Mouse (Mus musculus): ENCODE measurements around the gene Mrnip.
A peak's percentile ranks its signal among the peaks of the same experiment; 100 is the strongest.

The Mrnip gene

GRCm38 (mm10) chr11:50227736-50228135 lies 53.5 kb downstream of the Mrnip start:
- DNase-seq: no peak

GRCm38 (mm10) chr11:50228772-50229171 lies 54.5 kb downstream of the Mrnip start:
- DNase-seq: no peak

DNA sequence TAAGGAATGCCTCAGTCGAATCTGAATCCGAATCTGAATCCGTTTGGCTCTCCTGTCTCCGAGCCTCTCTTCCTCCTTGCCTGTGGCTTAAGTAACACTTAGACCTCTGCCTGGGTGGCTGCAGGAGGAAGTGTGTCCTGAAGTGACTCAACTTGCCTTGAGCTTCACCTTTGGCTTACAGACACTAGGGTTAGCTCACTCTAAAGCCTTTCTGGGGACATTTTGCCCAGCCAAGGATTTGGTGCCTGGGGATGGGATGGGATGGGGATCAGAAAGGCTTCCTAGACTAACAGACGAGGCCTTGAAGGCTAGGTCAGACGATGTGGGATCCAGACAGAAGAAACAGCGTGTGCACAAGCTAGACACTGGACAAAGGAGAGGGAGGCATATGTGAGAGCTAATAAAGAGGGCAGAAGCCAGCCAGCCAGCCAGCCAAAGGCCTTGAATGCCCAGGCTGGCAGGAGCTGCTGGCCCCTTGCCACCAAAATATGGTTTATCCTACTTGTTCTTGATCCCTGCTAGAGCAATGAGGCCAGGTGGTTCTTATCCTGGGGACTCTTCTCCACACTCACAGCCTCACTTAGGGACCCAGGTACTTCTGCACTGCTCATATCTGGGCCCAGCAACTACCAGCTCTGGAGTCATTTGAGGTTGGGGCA lies 55.1 kb downstream of the Mrnip start:
- DNase-seq: no peak

DNA sequence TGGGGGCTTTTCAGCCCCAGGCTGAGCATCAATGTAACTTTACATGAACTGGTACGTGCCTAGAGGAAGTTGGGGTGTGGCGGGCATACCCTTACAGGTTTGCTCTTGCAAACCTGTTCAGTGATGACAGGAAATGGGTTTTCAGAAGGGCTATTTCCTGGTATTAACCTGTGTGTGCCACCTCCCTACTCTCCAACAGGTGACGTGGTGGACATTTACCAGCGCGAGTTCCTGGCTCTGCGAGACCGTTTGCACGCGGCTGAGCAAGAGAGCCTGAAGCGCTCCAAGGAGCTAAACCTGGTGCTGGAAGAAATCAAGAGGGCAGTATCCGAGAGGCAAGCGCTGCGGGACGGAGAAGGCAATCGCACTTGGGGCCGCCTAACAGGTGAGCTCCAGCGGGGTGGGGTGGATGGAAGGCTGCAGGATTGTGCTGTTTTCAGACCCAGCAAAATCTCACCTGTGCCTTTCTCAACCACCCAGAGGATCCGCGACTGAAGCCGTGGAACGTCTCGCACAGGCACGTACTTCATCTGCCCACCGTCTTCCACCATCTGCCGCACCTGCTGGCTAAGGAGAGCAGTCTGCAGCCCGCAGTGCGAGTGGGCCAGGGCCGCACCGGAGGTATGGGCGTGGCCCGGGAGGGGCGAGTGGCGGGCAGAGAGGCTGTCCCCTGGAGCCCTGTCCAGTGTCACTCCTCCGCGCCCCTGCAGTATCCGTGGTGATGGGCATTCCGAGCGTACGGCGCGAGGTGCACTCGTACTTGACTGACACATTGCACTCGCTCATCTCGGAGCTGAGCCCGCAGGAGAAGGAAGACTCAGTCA lies 56.4 kb downstream of the Mrnip start:
- no peak for DNase-seq

DNA sequence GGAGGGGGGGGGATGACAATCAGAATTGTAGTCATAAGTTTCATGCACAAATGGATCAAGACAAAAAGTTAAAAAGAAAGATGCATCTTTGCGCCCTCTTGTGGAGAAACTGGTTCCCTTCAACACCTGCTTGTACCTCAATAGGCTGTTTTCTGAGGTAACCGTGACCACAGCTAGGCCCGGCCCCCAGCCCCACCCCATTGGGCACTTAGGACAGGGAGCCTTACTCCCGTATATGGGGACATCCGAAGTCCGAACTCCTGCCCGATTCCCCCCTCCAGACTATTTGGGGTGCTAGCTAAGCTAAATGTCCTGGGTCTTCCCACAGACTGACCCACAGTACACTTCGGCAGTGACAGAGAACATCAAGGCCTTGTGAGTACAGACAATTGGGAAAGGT lies 57.2 kb downstream of the Mrnip start:
- DNase-seq: peak; percentile 81

DNA sequence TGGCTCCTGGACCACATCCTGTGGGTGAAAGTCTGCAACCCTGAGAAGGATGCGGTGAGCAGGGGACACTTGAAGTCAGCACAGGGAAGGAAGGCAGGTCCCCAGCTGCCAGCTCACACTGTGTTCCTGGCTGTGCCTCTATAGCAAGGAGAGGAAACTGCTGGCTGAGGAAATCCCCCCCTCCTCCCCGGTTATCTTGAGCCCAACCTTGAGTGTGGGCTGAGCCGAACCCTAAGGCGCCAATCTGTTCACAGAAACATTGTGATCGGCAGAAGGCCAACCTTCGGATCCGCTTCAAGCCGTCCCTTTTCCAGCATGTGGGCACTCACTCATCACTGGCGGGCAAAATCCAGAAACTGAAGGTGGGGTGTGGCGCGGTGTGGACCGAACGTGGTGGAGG lies 58.8 kb downstream of the Mrnip start:
- DNase-seq: no peak

DNA sequence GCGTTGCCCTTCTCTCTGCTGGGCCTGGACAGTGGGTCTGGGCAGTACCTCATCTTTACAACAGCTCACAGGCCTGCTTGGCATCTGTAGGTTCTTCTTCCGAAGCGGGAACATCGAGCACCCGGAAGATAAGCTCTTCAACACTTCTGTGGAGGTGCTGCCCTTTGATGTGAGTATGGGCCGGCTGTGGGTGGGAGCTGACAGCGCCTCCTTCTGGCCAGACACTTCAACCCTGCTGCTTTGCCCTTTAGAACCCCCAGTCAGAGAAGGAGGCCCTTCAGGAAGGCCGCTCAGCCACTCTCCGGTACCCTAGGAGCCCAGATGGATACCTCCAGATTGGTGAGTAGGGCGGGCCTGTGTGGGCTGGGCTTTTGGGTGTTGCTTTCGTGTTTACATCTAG lies 59.7 kb downstream of the Mrnip start:
- no peak for DNase-seq

DNA sequence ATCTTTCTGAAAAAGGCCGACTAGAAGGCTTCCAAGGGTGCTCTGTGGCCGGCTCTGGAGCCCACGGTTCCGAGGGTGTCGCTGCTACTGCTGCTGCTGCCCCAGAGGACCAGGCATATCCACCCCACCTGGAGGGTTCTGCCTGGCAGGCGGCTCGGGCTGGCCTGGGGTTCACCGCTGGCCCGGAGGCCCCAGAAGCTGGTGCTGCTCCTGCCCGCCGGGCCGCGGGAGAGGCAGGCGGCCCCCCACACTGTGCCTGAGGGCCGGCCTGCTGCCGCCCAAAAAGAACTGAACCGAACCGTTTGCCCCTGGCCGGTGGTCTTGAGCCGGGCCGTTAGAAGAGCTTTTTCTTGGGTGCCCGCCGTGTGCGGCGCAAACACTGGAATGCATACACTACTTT lies 60.4 kb downstream of the Mrnip start:
- no peak for DNase-seq

- DNase-seq: peak; percentile 92
These were observed 62.3 kb downstream of the Mrnip start for GRCm38 (mm10) chr11:50236540-50236936.

- no peak for DNase-seq
These were observed 62.9 kb downstream of the Mrnip start for GRCm38 (mm10) chr11:50236937-50237835.

GRCm38 (mm10) chr11:50238324-50238723 lies 64.1 kb downstream of the Mrnip start, which contains the start of gene Ltc4s:
TSS of gene Ltc4s (minus strand) at chr11:50238616.
- no peak for DNase-seq

DNA sequence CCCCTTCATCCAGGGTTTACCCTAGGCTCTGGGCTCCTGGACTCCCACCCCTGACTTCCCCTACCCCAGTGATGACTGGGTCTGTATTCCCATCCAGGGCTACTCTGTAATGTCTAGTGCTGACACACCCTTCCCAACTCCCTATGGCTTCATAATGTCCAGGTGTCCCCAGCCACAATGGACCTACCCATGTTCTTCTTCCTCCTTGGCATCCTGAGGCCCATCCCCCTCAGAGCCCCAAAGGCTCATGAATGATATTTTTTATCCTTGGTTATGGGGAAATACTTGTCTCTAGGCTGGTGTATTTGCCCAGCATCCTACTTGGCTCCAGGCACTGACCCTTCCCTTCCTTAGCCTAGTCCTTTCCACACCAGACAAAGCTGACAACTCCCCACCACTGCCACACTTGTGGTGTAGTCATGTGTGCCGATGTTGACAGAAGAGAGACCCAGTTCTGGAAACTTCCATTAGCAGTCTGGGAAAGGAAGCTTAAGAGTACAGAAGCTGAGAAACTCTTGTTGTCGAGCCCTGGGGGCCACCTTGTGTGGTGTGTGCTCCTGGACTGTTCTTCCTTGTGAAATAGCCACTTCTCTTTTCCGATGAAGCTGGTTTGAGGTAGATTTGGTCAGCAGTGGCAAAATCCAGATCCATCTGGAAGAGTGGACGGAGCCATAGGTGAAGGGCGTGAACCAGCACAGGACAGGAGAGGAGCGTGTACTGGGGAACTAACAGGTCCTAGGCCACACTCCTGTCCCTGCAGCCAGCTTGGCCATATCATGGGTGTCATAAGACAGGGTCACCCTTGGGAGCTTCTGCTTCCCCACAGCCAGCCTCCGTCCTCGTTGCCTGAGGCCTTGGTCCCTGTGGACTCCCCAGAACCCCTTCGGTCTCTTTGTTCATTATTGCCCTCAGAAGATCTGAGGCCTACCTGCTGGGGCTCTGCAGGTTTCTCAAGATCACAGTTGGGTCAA lies 64.9 kb downstream of the Mrnip start:
- DNase-seq: no peak

GRCm38 (mm10) chr11:50240235-50240911 lies 66.1 kb downstream of the Mrnip start:
- DNase-seq: no peak

DNA sequence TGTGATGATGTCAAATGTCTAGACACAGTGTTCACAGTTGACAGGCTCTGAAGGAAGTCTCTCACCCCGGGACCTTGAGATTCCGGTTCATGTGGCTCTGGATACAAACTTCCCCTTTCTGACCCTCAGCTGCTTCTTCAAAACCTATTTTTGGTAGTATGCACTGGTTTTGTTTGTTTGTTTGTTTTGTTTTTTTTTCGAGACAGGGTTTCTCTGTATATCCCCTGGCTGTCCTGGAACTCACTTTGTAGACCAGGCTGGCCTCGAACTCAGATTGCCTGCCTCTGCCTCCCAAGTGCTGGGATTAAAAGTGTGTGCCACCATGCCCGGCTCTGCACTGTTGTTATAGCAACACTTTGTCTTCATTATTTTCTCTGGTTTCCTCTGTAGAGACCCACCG lies 69.7 kb downstream of the Mrnip start:
- no peak for DNase-seq

- no peak for DNase-seq
These were observed 71.0 kb downstream of the Mrnip start for GRCm38 (mm10) chr11:50245269-50245668.

DNA sequence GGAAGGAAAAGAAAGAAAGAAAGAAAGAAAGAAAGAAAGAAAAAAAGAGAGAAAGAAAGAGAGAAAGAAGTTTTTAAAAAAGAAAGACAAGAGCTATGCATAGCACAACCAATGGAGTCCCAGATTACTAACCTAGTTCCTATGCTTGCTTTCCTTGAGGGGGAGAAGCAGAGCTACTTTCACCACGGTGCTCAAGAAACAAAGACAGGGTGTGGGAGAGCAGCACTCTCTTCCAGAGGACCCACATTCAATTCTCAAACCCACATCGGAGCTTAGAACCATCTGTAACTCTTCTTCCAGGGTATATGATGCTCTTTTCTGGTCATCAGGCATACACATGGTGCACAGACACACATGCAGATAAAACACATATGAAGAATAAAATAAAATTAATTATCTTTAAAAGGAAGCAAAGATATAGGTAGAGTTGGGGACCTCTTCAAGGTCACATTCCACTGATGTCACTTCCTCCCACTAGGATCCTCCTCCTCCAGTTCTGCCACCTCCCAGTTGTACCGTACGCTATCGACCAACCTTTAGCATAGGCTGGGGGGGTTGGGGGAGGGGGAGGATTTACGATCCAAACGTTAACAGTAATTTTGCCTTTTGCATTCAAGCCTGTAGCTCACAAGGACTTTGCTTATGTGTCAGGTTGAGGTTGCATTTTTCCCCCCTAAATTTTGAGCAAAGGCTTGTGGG lies 74.4 kb downstream of the Mrnip start:
- no peak for DNase-seq
